Mouse (Mus musculus) E14TG2a.4 (cell line): ENCODE data around the gene Iqcf1.
"Not testable (repeated sequence)": the region's sequence is repeated elsewhere in the genome, so short reads cannot be mapped to it uniquely, and the experiment has no call there.

Experiments
- H3K27me3 ChIP-seq: 2 replicates; pipeline ENCODE4 v1.6.1; 2014; ENCODE audit warnings: low read length, control low read depth; ENCODE audit not compliant: insufficient read depth
- H3K36me3 ChIP-seq: 2 replicates; pipeline ENCODE4 v1.6.1; 2014; ENCODE audit warnings: low read length, control low read depth; ENCODE audit not compliant: insufficient read depth
- H3K4me1 ChIP-seq: replicated peaks from 2 replicates; pipeline ENCODE4 v1.6.1; 2014; ENCODE audit warnings: low read depth, low read length, control low read depth
- H3K4me3 ChIP-seq: replicated peaks from 2 replicates; pipeline ENCODE4 v1.5.1; 2014; ENCODE audit warnings: mild to moderate bottlenecking, low read length
- H3K9me3 ChIP-seq: 2 replicates; pipeline ENCODE4 v1.6.1; 2014; ENCODE audit warnings: low read length, control low read depth
- CTCF ChIP-seq: conservative IDR thresholded peaks from 2 replicates; pipeline ENCODE4 v1.5.1; 2014; ENCODE audit warnings: low read length
- NANOG ChIP-seq: IDR thresholded peaks from 2 replicates; pipeline ENCODE4 v1.6.1; 2014; ENCODE audit warnings: borderline replicate concordance, low read length, mixed read lengths
- POU5F1 ChIP-seq: IDR thresholded peaks from 2 replicates; pipeline ENCODE4 v1.6.1; 2014; ENCODE audit warnings: low read length, borderline replicate concordance

Gene Iqcf1

DNA sequence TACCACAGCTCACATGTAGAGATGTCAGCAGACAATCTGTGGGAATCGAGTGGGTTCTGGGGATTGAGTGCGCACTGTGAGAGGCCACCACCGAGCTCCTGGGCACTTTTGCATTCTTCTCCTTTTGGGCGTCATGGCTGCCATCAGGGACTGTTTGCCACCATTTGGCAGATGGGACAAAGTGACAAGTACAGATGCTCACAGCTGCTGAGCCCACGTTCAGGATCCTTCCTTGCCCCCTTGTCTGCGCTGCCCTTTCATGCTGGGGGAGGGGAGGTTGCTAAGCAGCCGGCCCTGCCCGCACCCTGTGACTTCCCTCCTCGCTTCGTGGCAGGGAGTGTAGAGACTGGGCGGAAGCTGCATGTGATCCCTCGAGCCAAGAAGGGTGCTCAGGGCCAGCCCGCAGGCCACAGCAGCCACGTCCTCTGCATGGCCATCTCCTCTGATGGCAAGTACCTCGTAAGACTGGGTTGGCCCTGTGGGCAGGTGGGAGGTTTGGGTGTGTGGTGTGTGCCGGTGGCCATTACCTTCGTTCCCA, 17.1 kb upstream of the Iqcf1 start:
- Histone ChIP-seq H3K9me3 (no peaks in the 10 kb centered on the region), H3K4me3 (peak overlapping the region; percentile 43), H3K4me1 (peaks cover 77% of the 10 kb centered on the region), H3K27me3 (no peaks in the 10 kb centered on the region), H3K36me3 (peaks cover 75% of the 10 kb centered on the region)
- TF ChIP-seq NANOG (no peak), POU5F1 (no peak), CTCF (no peak)

GRCm38 (mm10) chr9:106483136-106483535, 16.6 kb upstream of the Iqcf1 start:
- Histone ChIP-seq H3K27me3 (no peaks in the 10 kb centered on the region), H3K9me3 (no peaks in the 10 kb centered on the region), H3K36me3 (peaks cover 75% of the 10 kb centered on the region), H3K4me3 (peak overlapping the region; percentile 43), H3K4me1 (peaks cover 72% of the 10 kb centered on the region)
- no peak for TF ChIP-seq CTCF
- TF ChIP-seq NANOG = no peak
- TF ChIP-seq POU5F1 = no peak

DNA sequence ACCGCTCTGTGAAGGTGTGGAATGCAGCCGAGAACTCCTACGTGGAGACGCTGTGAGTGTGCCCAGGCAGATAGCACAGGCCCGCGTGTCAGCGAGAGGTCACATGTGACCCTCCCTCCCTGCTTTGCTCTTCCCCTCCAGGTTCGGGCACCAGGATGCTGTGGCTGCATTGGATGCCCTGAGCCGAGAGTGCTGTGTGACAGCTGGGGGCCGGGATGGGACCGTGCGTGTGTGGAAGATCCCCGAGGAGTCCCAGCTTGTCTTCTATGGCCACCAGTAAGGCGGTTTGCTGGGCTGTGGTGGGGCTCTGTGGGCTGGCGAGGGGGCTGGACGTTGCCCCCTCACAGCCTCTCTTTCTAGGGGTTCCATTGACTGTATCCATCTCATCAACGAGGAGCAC, 16.2 kb upstream of the Iqcf1 start:
- Histone ChIP-seq H3K4me1 (peaks cover 68% of the 10 kb centered on the region), H3K36me3 (peaks cover 74% of the 10 kb centered on the region), H3K9me3 (no peaks in the 10 kb centered on the region), H3K4me3 (peak overlapping the region; percentile 43), H3K27me3 (no peaks in the 10 kb centered on the region)
- no peak for TF ChIP-seq NANOG
- TF ChIP-seq POU5F1 = no peak
- no peak for TF ChIP-seq CTCF

- TF ChIP-seq NANOG (no peak), CTCF (no peak), POU5F1 (no peak)
- peaks cover 66% of the 10 kb centered on the region for H3K4me1 ChIP-seq
- no peaks in the 10 kb centered on the region for H3K9me3 ChIP-seq
- no peaks in the 10 kb centered on the region for H3K27me3 ChIP-seq
- peaks cover 69% of the 10 kb centered on the region for H3K36me3 ChIP-seq
- H3K4me3 ChIP-seq = no peak overlapping the region
These were observed 14.7 kb upstream of the Iqcf1 start for GRCm38 (mm10) chr9:106485076-106485475.

- H3K4me3 ChIP-seq, H3K9me3 ChIP-seq: not testable (repeated sequence)
- peaks cover 55% of the 10 kb centered on the region for H3K4me1 ChIP-seq
These were observed 12.2 kb upstream of the Iqcf1 start for GRCm38 (mm10) chr9:106487602-106488001.

DNA sequence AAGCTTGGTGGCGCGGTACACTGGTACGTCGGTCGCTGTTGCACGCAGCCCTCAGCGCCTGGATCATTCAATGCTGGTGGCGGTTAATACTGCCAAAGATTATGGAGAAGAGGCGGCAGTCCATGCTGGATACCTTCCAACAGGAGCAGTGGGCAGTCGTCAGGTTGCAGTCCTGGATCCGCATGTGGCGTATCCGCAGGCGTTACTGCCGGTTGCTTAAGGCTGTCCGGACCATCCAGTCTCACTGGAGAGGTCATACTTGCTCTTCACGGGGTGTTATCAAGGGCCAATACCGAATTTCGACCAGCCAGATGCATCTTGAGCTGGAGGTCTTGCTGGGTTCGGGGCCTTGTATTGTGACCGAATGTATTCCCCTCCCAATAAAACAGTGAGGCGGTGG, 2.1 kb downstream of the Iqcf1 start:
- TF ChIP-seq CTCF (no peak), NANOG (no peak), POU5F1 (no peak)
- Histone ChIP-seq H3K4me1 (peaks cover 17% of the 10 kb centered on the region; the same call in 1 of the 2 replicates), H3K9me3 (no peaks in the 10 kb centered on the region), H3K27me3 (peaks cover 17% of the 10 kb centered on the region; the same call in 1 of the 2 replicates), H3K36me3 (no peaks in the 10 kb centered on the region), H3K4me3 (peak overlapping the region; percentile 57)

More at GRCm38 (mm10) chr9:106487602-106488001, 12.2 kb upstream of the Iqcf1 start:
- not testable (repeated sequence) for H3K27me3 ChIP-seq
- H3K36me3 ChIP-seq = peaks cover 48% of the 10 kb centered on the region

- Histone ChIP-seq H3K36me3 (no peaks in the 10 kb centered on the region), H3K4me3 (no peak overlapping the region), H3K9me3 (no peaks in the 10 kb centered on the region), H3K27me3 (peaks cover 17% of the 10 kb centered on the region; the same call in 1 of the 2 replicates), H3K4me1 (peaks cover 17% of the 10 kb centered on the region; the same call in 1 of the 2 replicates)
- TF ChIP-seq NANOG (no peak), POU5F1 (no peak), CTCF (no peak)
These were observed 4.5 kb downstream of the Iqcf1 start for GRCm38 (mm10) chr9:106504246-106504645.

- H3K4me1 ChIP-seq = peaks cover 20% of the 10 kb centered on the region
- H3K9me3 ChIP-seq = no peaks in the 10 kb centered on the region
- no peak overlapping the region for H3K4me3 ChIP-seq
- H3K27me3 ChIP-seq = peaks cover 3% of the 10 kb centered on the region; the same call in 1 of the 2 replicates
- no peaks in the 10 kb centered on the region for H3K36me3 ChIP-seq
- TF ChIP-seq POU5F1 = no peak
- TF ChIP-seq NANOG = no peak
- TF ChIP-seq CTCF = no peak
These were observed 9.6 kb downstream of the Iqcf1 start for GRCm38 (mm10) chr9:106509356-106509755.

DNA sequence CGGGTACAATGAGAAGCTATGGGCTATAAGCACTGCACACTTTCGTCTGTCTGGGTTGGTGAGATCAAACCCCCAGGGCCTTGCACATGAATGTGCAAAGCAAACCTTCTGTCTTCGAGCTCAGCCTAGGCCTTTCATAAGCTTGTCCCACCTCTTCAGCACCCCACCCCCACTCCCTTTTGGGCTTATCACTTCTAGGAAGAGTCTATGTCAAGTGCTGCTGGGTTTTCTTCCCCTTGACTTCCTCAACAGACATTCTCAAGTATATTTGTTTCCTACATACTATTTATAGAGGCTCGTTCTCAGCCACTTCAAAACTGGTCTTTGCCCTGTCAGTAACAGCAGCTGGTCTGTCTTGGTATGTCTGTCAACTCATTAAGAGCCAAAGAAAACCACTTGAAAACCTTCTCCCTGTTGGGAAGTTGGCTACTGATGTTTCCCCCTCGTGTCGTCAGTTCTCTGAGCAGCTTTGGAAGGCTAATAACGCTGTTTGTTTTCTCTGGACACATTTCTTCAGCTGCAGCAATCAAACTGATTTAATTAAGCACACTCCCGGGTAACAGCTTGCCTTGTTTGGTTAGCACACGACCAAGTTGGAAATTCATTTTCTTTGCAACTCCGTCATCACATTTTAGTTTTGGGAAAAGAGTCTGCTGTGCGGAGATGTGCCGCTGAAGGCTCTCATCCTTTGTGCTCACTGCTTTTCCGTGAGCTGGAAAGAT, 13.1 kb downstream of the Iqcf1 start:
- no peak overlapping the region for H3K4me3 ChIP-seq
- H3K36me3 ChIP-seq = no peaks in the 10 kb centered on the region
- TF ChIP-seq CTCF = no peak
- no peak for TF ChIP-seq POU5F1
- no peak for TF ChIP-seq NANOG
- peaks cover 3% of the 10 kb centered on the region; the same call in 1 of the 2 replicates for H3K27me3 ChIP-seq
- no peaks in the 10 kb centered on the region for H3K9me3 ChIP-seq
- H3K4me1 ChIP-seq = peaks cover 21% of the 10 kb centered on the region
